Mouse (Mus musculus) hematopoietic stem cell, adult 5-6 weeks (primary cell): ENCODE results near the gene Eef1a1. TPM values are rescaled to one million over a fixed set of nuclear protein-coding genes. Genes with fewer than 3 reads are reported as not detected.

ENCODE experiments used
- ATAC-seq, 2 experiments: fragments of 125-278 bp in 1 of 2; replicated peaks in 1 of 2; 2 replicates each; pipeline ENCODE4 v1.8.0; 2016 to 2017; ENCODE audit warnings: inconsistent platforms in 2 of 2, mild to moderate bottlenecking in 2 of 2, moderate number of reproducible peaks in 2 of 2, low read depth in 1 of 2, moderate TSS enrichment in 1 of 2; ENCODE audit not compliant: low FRiP score in 2 of 2, poor library complexity in 2 of 2, severe bottlenecking in 2 of 2, insufficient read depth in 1 of 2, low TSS enrichment in 1 of 2
- total RNA-seq: library from RNA; stranded (forward); fragments of 172-1452, 232-1000 nt; gene quantifications from 2 replicates; pipeline ENCODE4 v1.2.3, GENCODE M21; 2017

Eef1a1 gene
- total RNA-seq, 1 experiment from 2014 or later, result 15,037 TPM

DNA sequence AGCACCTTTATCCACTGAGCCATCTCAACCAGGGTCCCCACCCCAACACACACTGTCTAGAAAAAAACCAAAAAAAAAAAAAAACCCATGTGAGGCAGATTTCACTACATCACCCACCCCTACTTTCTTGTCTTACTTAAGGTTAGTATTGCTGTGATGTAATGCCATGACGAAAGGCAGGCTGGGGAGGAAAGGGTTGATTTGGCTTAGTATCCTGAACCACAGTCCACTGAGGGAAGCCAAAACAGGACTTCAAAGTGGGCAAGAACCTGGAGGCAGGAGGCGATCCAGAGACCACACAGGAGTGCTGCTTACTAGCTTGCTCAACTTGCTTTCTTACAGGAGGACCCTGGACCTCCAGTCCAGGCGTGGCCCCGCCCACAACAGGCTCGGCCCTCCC is 38.5 kb downstream of the Eef1a1 start:
- no peak for ATAC-seq

GRCm38 (mm10) chr9:78447973-78448873 is 40.7 kb downstream of the Eef1a1 start, which contains the start of the genes Mto1 and Gm17324:
Gene Mto1, plus strand, starts transcription at chr9:78448208.
Gene Gm17324, minus strand, starts transcription at chr9:78448786.
- ATAC-seq, result peak; percentile 71 to 82

DNA sequence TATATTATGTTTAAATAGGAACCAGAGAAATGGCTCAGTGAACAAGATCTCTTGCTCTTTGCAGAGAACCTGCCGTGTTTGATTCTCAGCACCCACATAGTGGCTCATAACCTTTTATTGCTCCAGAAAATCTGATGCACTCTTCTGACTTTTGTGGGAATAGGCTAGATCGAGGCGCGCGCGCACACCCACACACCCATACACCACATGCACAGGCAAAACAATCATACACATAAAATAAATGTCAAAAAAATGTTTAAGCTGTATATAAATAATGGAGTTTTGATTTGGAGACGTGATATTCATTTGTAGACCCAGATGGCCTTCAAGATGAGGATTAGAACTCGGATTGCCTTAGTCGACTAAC is 41.4 kb downstream of the Eef1a1 start:
- no peak for ATAC-seq

- peak; percentile 68 to 86 for ATAC-seq
Observed at GRCm38 (mm10) chr9:78442579-78443392, 46.2 kb downstream of the Eef1a1 start, which contains the start of gene Cgas. Gene Cgas, minus strand, starts transcription at chr9:78443237.

DNA sequence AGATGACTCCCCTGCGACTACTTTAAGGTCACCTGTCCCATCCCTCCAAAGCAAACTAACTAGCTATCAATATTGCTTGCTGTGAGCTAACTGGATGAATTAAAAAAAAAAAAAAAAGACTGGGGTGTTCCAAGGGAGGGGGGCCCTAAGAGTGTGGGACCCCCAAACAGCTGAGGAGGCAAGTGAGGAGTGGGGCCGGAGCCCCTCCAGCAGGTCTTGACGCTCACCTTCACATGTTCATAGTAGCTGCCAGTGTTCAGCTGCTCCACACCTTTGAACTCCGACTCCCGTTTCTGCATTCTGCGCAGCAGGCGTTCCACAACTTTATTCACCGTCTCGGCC is 46.7 kb downstream of the Eef1a1 start:
- no peak for ATAC-seq

DNA sequence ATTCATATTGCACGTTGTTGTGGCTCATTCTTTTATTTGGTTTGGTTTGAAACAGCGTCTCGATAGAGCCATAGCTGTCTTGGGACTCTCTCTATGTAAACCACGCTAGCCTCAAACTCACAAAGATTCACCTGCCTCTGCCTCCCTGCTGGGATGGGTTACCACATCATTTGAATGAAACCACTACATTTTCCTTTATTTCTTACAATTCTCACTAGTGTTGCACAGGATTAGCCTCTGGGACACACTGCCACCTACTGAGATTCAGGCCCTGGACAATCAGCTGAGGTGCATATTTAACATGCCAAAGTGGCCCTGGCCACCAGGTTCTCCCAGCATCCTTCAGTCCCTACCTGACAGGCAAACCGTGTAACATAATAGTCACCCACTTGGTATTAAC is 49.5 kb downstream of the Eef1a1 start:
- ATAC-seq, result no peak

- no peak for ATAC-seq
Observed at GRCm38 (mm10) chr9:78432471-78432870, 56.5 kb downstream of the Eef1a1 start.

GRCm38 (mm10) chr9:78430486-78430885 is 58.5 kb downstream of the Eef1a1 start:
- no peak for ATAC-seq

DNA sequence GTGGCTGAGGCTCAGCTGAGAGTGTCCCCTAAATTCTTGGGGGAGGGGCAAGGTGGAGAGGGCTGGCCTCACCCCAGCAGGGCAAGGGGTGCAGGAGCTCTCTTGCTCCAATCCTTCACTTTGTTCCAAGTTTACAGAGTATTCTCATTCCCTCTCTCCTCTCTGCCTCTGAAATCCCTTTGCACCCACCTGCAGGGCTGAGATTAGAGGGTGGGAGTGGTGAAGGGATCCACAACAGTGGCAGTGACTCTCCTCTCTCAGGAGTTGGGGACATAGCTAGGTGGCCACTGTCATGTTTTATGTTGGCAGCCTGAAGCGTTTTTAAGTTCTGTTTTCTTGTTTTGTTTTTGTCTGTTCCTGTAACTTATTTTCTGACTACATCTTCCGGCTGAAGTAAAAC is 59.4 kb downstream of the Eef1a1 start:
- no peak for ATAC-seq

DNA sequence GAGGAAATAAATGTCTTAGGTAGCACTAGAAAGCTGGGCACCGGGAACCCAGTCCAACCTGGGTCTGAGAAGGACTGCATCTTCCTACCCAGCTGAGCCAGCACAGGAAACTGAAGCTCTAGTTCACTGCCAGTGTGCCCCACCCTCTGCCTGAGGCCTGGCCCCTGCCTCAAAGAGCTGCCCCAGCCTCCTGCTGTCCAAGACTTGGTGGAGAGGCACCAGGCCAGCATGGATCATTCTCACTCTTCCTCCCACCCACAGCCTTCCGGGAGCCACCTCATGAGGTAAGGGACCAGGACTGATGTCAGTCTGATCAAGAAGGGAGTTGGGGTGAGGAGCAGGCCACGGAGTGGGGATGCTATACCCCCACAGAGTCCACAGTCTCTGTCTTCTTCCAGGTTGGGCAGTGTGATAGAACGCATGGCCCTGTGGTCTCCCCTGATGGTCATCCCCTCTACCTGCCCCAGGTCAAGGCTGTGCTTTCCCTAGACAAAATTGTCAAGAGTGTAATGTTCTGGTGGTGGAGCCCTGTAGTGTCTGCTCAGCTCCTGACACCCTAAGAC is 60.0 kb downstream of the Eef1a1 start:
- ATAC-seq, result 0 out of 4 replicates have a peak, but pooled peaks of 1 of the 2 experiments have one; percentile 23

Other genes starting within 250 kb of the Eef1a1 start
- not detected in 2 replicates for gene Gm3776, start 232.0 kb downstream of the Eef1a1 start, total RNA-seq
- gene Gm10639, start 199.2 kb downstream of the Eef1a1 start, total RNA-seq, result not detected in 2 replicates
- gene Omt2a, start 174.4 kb downstream of the Eef1a1 start, total RNA-seq, result not detected in 2 replicates
- gene Omt2b, start 161.6 kb downstream of the Eef1a1 start, total RNA-seq, result not detected in 2 replicates
- not detected in 2 replicates for gene Gsta2, start 133.4 kb downstream of the Eef1a1 start, total RNA-seq
- gene Dppa5a, start 121.0 kb downstream of the Eef1a1 start, total RNA-seq, result not detected in 2 replicates
- gene Ooep, start 110.4 kb downstream of the Eef1a1 start, total RNA-seq, result not detected in 2 replicates
- 0.94 and 1.4 TPM in 2 replicates for gene Ddx43, start 93.4 kb downstream of the Eef1a1 start, total RNA-seq
- 18.0 and 20.8 TPM in 2 replicates for gene Cgas, start 45.9 kb downstream of the Eef1a1 start, total RNA-seq
- 25.9 and 47.7 TPM in 2 replicates for gene Mto1, start 40.9 kb downstream of the Eef1a1 start, total RNA-seq
- gene Gm17324, start 40.4 kb downstream of the Eef1a1 start, total RNA-seq, result 1.5 TPM in 1 of 2 replicates, not detected in the other
- gene Slc17a5, start 98.9 kb upstream of the Eef1a1 start, total RNA-seq, result 7.0 and 11.1 TPM in 2 replicates
- gene Cd109, start 126.4 kb upstream of the Eef1a1 start, total RNA-seq, result not detected in 2 replicates